ENCODE assay signal across 11 mouse cellular contexts in the genomic region with DNA sequence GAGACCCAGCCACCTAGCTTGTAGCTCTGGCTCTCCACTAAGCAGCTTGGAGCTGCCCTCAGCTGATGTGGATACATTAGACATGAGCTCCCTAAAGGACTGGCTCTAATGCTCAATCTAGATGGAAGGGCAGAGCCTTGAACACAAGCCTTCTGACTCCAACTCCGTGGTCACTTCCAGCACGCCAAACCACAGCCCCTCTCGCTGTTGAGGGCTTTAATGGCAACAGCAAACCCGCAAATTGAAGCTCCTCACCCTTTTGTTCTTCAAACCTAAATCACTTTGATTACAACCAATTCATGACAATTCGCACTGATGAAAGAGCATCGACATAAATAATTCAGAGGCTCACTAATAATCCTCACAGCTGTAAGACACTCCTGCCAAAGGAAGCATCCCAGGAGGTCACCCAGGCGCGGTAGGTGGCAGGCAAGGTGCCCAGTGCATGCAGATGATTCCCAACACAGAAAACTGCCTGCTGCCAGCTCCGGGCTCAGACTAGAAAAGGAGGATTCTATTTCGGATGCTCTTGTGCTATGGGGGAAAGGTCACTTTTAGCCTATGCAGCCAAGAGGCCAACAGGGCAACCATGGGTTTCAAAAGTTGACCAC. TPM values are rescaled to one million over a fixed set of nuclear protein-coding genes. Genes with fewer than 3 reads are reported as not detected.
DNase-seq lines count a peak whose midpoint lies in the region; ATAC-seq and TF ChIP-seq lines count a peak whose summit lies in the region.
"Had no signal": no experiment of that assay in that cellular context is flagged by ENCODE, and none has a peak within 500 bp of the region (broad histone marks: within the 10 kb centered on the region; RNA-seq: fewer than 3 reads in every experiment).

No protein-coding gene starts in this region.

- no peak overlapping the region for H3K9ac ChIP-seq in kidney, embryonic 15.5 days
- no peak overlapping the region for H3K9ac ChIP-seq in liver, postnatal 0 days (replicated peaks)

- no peaks in the 10 kb centered on the region for H3K4me1 ChIP-seq in kidney, embryonic 15.5 days
- H3K4me1 ChIP-seq in liver, postnatal 0 days (ENCODE audit: insufficient read depth): no peaks in the 10 kb centered on the region

- H3K4me3 ChIP-seq in kidney, embryonic 15.5 days (replicated peaks): no peak overlapping the region
- H3K4me3 ChIP-seq in liver, postnatal 0 days (ENCODE audit: low read depth, low read length): no peak overlapping the region

- DNase-seq in cerebellum, postnatal 10 days: peak; percentile 74 to 84
- DNase-seq in cerebellum, adult 9-11 months: no peak
- DNase-seq in kidney, adult 18-20 months: peak; percentile 16
- DNase-seq in brain, embryonic 14.5 days (ENCODE audit: low read depth): peak; percentile 76
- peak; percentile 64 for DNase-seq in heart, postnatal 4 days
- DNase-seq in testis, postnatal 14 days (ENCODE audit: low spot score): no peak
- DNase-seq in liver, postnatal 0 days: no peak
- DNase-seq: lung, adult 18-20 months; thymus, postnatal 25 days had no signal

- no peak for TF ChIP-seq POLR2A in brain, embryonic 14.5 days (IDR thresholded peaks at IDR 0.05; ENCODE audit: borderline replicate concordance, extremely low read depth, insufficient read depth, insufficient read length, poor library complexity, severe bottlenecking)

- no peak overlapping the region for H3K4me2 ChIP-seq in kidney, embryonic 15.5 days
- no peak overlapping the region for H3K4me2 ChIP-seq in liver, postnatal 0 days (ENCODE audit: low read depth, low read length)

- 51% methylated on average over 10 of the region's 10 CpGs for WGBS in kidney, embryonic 15.5 days
- WGBS in liver, postnatal 0 days (ENCODE audit: insufficient replicate concordance): 66% methylated on average over 10 of the region's 10 CpGs

- no peak for TF ChIP-seq CTCF in brain, embryonic 14.5 days (IDR thresholded peaks at IDR 0.05; ENCODE audit: borderline replicate concordance, extremely low read depth, insufficient read depth, insufficient read length)
- TF ChIP-seq CTCF in liver, postnatal 0 days (IDR thresholded peaks at IDR 0.05; ENCODE audit: low read depth): no peak

- H3K36me3 ChIP-seq in kidney, embryonic 15.5 days: no peaks in the 10 kb centered on the region
- H3K36me3 ChIP-seq in liver, postnatal 0 days (replicated peaks; ENCODE audit: insufficient read depth, low read length): no peaks in the 10 kb centered on the region

- ATAC-seq in kidney, embryonic 15.5 days (replicated peaks; ENCODE audit: low FRiP score): no peak
- no peak for ATAC-seq in liver, postnatal 0 days
- ATAC-seq: inflammation-experienced regulatory T-cells, adult 6 months had no signal

- H3K27ac ChIP-seq in kidney, embryonic 15.5 days: no peak overlapping the region
- no peak overlapping the region for H3K27ac ChIP-seq in liver, postnatal 0 days (ENCODE audit: low read depth)

- no peak for TF ChIP-seq EP300 in liver, postnatal 0 days (IDR thresholded peaks at IDR 0.05; ENCODE audit: low read depth)

- no peaks in the 10 kb centered on the region for H3K9me3 ChIP-seq in kidney, embryonic 15.5 days (replicated peaks)
- no peaks in the 10 kb centered on the region for H3K9me3 ChIP-seq in liver, postnatal 0 days (ENCODE audit: low read length)

- H3K27me3 ChIP-seq in kidney, embryonic 15.5 days: no peaks in the 10 kb centered on the region
- no peaks in the 10 kb centered on the region for H3K27me3 ChIP-seq in liver, postnatal 0 days (ENCODE audit: insufficient read depth, low read length)

RNA-seq across cellular contexts. Expression of a gene that starts 53.8 kb away (rescaled TPM):
- polyA plus RNA-seq in kidney, embryonic 15.5 days (2015; fragmentation: Nextera tagmentation; extraction: Ambion mirVana): 78.5 and 81.7 TPM in 2 replicates
- polyA plus RNA-seq in brain, embryonic 14.5 days (2012; rRNA removed): 53.6 and 58.8 TPM in 2 replicates
- 10 to 100 TPM; 42.7 to 43.8 TPM for total RNA-seq in heart, postnatal 4 days (2021)
- 31.0 and 35.9 TPM in 2 replicates for polyA plus RNA-seq in liver, postnatal 0 days (2015; fragmentation: Nextera tagmentation; extraction: Ambion mirVana)

Comparison
In these comparisons a context has a peak if more than half of its experiments do, and no peak if none do; other contexts are left out.
1. DNase-seq: peak in cerebellum, postnatal 10 days (2 of 2), kidney, adult 18-20 months (single experiment), brain, embryonic 14.5 days (single experiment) and heart, postnatal 4 days (single experiment); none in cerebellum, adult 9-11 months (single experiment), testis, postnatal 14 days (single experiment) and liver, postnatal 0 days (single experiment).